Mouse (Mus musculus): ENCODE data around the gene Galnt18.

The Galnt18 gene

GRCm38 (mm10) chr7:111528961-111529643, 250.7 kb downstream of the Galnt18 start:
- in situ Hi-C loops (cut with MboI; ENCODE audit: low pct_unique_long_range_greater_than_20kb in 1 of 2, low sequenced_read_pairs in 2 of 2, unreplicated experiment in 1 of 2): no loop called here

- in situ Hi-C loops (cut with MboI; ENCODE audit: low pct_unique_long_range_greater_than_20kb in 1 of 2, low sequenced_read_pairs in 2 of 2, unreplicated experiment in 1 of 2): no loop called here
These were observed 251.3 kb downstream of the Galnt18 start for GRCm38 (mm10) chr7:111528462-111528861.

- in situ Hi-C loops (cut with MboI; ENCODE audit: low pct_unique_long_range_greater_than_20kb in 1 of 2, low sequenced_read_pairs in 2 of 2, unreplicated experiment in 1 of 2): no loop called here
These were observed 258.9 kb downstream of the Galnt18 start for GRCm38 (mm10) chr7:111520881-111521280.

- in situ Hi-C loops (cut with MboI; ENCODE audit: low pct_unique_long_range_greater_than_20kb in 1 of 2, low sequenced_read_pairs in 2 of 2, unreplicated experiment in 1 of 2): no loop called here
These were observed 261.1 kb downstream of the Galnt18 start for GRCm38 (mm10) chr7:111518581-111519242.

- in situ Hi-C loops (cut with MboI; ENCODE audit: low pct_unique_long_range_greater_than_20kb in 1 of 2, low sequenced_read_pairs in 2 of 2, unreplicated experiment in 1 of 2): no loop called here
These were observed 262.9 kb downstream of the Galnt18 start for GRCm38 (mm10) chr7:111516882-111517281.

GRCm38 (mm10) chr7:111515471-111515870, 264.3 kb downstream of the Galnt18 start:
- in situ Hi-C loops (cut with MboI; ENCODE audit: low pct_unique_long_range_greater_than_20kb in 1 of 2, low sequenced_read_pairs in 2 of 2, unreplicated experiment in 1 of 2): no loop called here

- in situ Hi-C loops (cut with MboI; ENCODE audit: low pct_unique_long_range_greater_than_20kb in 1 of 2, low sequenced_read_pairs in 2 of 2, unreplicated experiment in 1 of 2): no loop called here
These were observed 270.5 kb downstream of the Galnt18 start for GRCm38 (mm10) chr7:111509167-111509854.

- in situ Hi-C loops (cut with MboI; ENCODE audit: low pct_unique_long_range_greater_than_20kb in 1 of 2, low sequenced_read_pairs in 2 of 2, unreplicated experiment in 1 of 2): no loop called here
These were observed 279.2 kb downstream of the Galnt18 start for GRCm38 (mm10) chr7:111500616-111501015.

GRCm38 (mm10) chr7:111499255-111499790, 280.5 kb downstream of the Galnt18 start:
- in situ Hi-C loops (cut with MboI; ENCODE audit: low pct_unique_long_range_greater_than_20kb in 1 of 2, low sequenced_read_pairs in 2 of 2, unreplicated experiment in 1 of 2): no loop called here

GRCm38 (mm10) chr7:111497191-111497590, 282.6 kb downstream of the Galnt18 start:
- in situ Hi-C loops (cut with MboI; ENCODE audit: low pct_unique_long_range_greater_than_20kb in 1 of 2, low sequenced_read_pairs in 2 of 2, unreplicated experiment in 1 of 2): no loop called here

GRCm38 (mm10) chr7:111492242-111492949, 287.4 kb downstream of the Galnt18 start:
- in situ Hi-C loops (cut with MboI; ENCODE audit: low pct_unique_long_range_greater_than_20kb in 1 of 2, low sequenced_read_pairs in 2 of 2, unreplicated experiment in 1 of 2): no loop called here

GRCm38 (mm10) chr7:111491566-111491965, 288.2 kb downstream of the Galnt18 start:
- in situ Hi-C loops (cut with MboI; ENCODE audit: low pct_unique_long_range_greater_than_20kb in 1 of 2, low sequenced_read_pairs in 2 of 2, unreplicated experiment in 1 of 2): no loop called here

GRCm38 (mm10) chr7:111486811-111487333, 292.9 kb downstream of the Galnt18 start:
- in situ Hi-C loops (cut with MboI; ENCODE audit: low pct_unique_long_range_greater_than_20kb in 1 of 2, low sequenced_read_pairs in 2 of 2, unreplicated experiment in 1 of 2): no loop called here

- in situ Hi-C loops (cut with MboI; ENCODE audit: low pct_unique_long_range_greater_than_20kb in 1 of 2, low sequenced_read_pairs in 2 of 2, unreplicated experiment in 1 of 2): no loop called here
These were observed 295.9 kb downstream of the Galnt18 start for GRCm38 (mm10) chr7:111483896-111484295.

- in situ Hi-C loops (cut with MboI; ENCODE audit: low pct_unique_long_range_greater_than_20kb in 1 of 2, low sequenced_read_pairs in 2 of 2, unreplicated experiment in 1 of 2): no loop called here
These were observed 296.5 kb downstream of the Galnt18 start for GRCm38 (mm10) chr7:111483321-111483720.

- in situ Hi-C loops (cut with MboI; ENCODE audit: low pct_unique_long_range_greater_than_20kb in 1 of 2, low sequenced_read_pairs in 2 of 2, unreplicated experiment in 1 of 2): no loop called here
These were observed 312.1 kb downstream of the Galnt18 start for GRCm38 (mm10) chr7:111467715-111468114.

- in situ Hi-C loops (cut with MboI; ENCODE audit: low pct_unique_long_range_greater_than_20kb in 1 of 2, low sequenced_read_pairs in 2 of 2, unreplicated experiment in 1 of 2): no loop called here
These were observed 313.1 kb downstream of the Galnt18 start for GRCm38 (mm10) chr7:111466720-111467119.

GRCm38 (mm10) chr7:111466121-111466520, 313.7 kb downstream of the Galnt18 start:
- in situ Hi-C loops (cut with MboI; ENCODE audit: low pct_unique_long_range_greater_than_20kb in 1 of 2, low sequenced_read_pairs in 2 of 2, unreplicated experiment in 1 of 2): no loop called here

All from mouse embryonic stem cell (cell line).